Mouse (Mus musculus): ENCODE measurements at regions not wholly inside any gene's neighbourhood (a gene's known extent, or its start where the extent isn't known, plus 50 kb on each side); places are given as distances from the start of the nearest gene placed in this dataset.

- DNase-seq (ENCODE audit: low spot score in 2 of 2): no peak
These were observed 183.4 kb upstream of the Cadm1 start for GRCm38 (mm10) chr9:47346527-47347111.

DNA sequence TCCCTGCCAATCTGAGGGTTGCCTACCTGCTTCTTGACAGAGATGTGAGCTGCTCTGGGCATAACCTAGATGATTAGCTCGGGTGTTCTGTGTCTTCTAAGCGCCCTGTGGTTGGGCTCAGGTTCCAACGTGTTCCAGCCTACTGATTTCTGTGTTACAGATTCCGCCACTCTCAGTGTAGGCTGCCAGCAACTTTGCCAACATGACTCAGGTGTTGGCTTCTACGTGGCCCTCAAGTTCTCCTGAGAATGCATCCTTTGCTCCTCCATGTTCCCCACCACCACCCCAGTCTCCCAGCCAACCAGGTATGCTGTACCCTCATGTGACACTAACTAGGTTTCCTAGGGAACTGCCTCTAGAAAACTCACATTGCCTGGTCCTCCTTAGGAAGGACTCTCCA, 179.7 kb upstream of the Cadm1 start:
- DNase-seq (ENCODE audit: low spot score in 2 of 2): no peak

DNA sequence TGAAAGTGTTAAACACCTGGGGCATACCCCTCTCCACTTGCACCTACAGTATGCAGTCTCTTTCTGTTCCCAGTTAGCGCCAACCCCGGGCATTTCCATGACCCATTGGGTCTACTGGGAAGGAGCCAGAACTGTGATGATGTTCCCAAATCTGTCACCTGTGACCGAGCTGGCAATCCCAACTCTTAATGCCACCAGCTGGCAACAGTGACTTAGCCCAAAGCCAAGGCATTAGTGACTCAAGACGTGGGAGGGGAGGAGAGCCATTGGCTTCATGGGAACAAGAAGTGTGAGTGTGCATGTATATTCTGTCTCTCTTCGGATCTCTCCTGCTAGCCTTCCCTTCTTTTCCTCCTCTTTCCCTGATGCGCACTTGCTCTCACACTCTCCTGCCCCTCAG, 178.9 kb upstream of the Cadm1 start:
- DNase-seq (ENCODE audit: low spot score in 2 of 2): no peak

DNA sequence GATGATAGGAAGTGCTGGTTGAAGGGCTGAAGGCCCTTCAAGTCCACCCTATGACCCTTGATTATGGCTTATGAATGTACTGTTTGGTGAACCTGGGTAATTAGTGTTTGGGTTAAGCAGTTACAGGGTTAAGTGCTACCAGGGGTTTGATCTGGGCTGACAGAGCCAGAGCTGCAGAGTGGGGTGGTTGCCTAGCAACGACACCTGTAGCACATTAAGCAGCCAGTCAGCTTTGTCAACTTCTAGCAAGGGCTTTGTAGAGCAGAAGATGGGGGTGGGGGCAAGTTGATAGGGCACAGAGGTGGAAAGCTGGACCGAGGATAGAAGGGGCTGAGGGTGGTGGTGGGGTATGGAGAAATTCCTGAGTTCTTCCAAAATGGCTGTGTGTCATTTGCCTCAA, 177.0 kb upstream of the Cadm1 start:
- DNase-seq (ENCODE audit: low spot score in 2 of 2): no peak

- DNase-seq (ENCODE audit: low spot score in 2 of 2): peak in 1 of 2 experiments; percentile 38
These were observed 176.0 kb upstream of the Cadm1 start for GRCm38 (mm10) chr9:47353972-47354371.

DNA sequence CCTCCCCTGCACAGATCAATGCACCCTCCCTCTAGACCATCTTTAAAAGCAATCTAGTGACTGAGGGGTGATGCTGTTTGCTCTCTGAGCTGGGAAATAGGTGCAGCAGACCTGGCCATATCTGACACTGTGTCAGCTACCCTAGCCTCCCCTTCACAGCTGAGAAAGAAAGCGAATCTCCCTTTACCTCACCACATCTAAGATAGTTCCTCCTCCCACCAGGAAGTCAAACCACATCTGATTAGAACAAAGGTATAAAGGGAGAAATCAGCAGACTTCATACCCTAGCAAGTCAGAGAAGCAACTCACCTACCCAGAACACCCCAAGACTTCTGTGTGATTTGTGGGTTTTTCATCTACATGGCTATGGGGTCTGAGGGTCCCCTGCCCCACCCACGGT, 175.6 kb upstream of the Cadm1 start:
- DNase-seq (ENCODE audit: low spot score in 2 of 2): no peak

DNA sequence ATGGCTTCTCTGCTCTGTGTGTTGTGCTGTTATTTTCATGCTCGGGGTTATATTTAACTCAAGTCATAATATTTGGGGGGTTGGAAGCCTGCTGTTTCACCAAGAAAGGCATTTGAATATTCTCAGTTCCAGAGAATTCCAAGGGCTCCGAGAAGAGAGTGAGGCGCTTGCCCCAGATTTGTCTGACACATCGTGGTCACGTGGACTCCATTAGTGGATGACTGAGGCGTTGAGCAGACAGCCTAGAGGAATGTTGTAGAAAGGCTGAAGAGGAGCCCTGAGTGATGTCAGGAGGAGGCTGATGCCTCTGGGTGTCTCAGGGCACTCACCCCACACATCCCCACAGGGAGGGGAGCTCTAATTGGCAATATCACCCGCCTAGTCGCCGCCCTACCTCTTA, 175.1 kb upstream of the Cadm1 start:
- DNase-seq (ENCODE audit: low spot score in 2 of 2): no peak

DNA sequence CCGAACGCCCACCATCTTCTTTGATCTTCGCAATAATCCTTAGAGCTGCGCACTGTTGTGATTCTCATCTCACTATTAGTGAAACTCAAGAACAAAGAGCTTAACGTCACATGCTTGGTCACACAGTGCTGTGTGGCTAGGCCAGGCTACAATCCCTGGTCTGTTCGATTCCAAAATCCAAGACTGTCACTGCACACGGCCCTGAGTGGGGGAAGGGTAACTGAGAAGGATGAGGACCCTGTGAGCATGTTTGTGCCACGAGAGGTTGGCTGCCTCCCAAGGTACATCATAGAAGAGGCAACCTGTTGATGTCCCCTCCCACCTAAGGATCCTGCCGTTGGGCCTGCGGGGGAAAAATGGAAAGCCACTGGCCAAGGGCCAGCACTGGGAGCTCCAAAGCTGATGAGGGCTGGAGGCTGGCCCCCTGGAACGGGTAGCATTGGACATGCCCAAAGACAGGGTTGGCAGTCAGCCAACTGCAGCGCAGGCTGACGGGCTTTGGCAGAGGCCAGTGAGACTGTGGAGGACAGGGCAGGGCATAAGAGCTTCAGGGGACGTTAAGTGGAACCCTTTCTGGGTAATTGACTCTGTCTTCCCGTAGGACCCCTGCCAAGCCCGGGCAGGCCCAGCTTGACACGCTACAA, 172.1 kb upstream of the Cadm1 start:
- DNase-seq (ENCODE audit: low spot score in 2 of 2): peak; percentile 72 to 78

- DNase-seq (ENCODE audit: low spot score in 2 of 2): no peak
These were observed 171.6 kb upstream of the Cadm1 start for GRCm38 (mm10) chr9:47358400-47358767.

- DNase-seq (ENCODE audit: low spot score in 2 of 2): no peak
These were observed 166.9 kb upstream of the Cadm1 start for GRCm38 (mm10) chr9:47363086-47363485.

DNA sequence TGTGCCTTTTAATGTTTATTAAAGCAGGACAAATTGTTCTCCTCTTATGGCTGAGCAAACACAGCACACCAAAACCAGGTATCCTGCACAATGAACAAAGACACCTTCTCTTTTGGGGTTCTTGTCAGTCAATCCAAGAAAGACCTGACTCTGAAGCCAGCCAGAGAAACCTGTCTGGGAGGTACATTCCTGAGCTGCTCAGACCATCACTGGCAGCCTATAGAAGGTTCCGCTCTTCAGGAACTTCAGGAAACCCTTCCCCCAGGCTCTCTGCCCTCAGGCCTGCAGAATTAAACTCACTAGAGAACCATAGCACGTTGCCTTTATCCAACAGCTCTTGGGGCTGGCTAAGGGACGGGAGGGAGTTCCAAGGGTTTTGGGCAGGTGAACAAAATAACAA, 165.2 kb upstream of the Cadm1 start:
- no peak for DNase-seq (ENCODE audit: low spot score in 2 of 2)

GRCm38 (mm10) chr9:47367266-47367957, 162.6 kb upstream of the Cadm1 start:
- no peak for DNase-seq (ENCODE audit: low spot score in 2 of 2)

GRCm38 (mm10) chr9:47368015-47368901, 161.7 kb upstream of the Cadm1 start:
- peak in 1 of 2 experiments; percentile 52 for DNase-seq (ENCODE audit: low spot score in 2 of 2)

- DNase-seq (ENCODE audit: low spot score in 2 of 2): no peak
These were observed 157.7 kb upstream of the Cadm1 start for GRCm38 (mm10) chr9:47372296-47372695.

GRCm38 (mm10) chr9:47374086-47374485, 155.9 kb upstream of the Cadm1 start:
- no peak for DNase-seq (ENCODE audit: low spot score in 2 of 2)

DNA sequence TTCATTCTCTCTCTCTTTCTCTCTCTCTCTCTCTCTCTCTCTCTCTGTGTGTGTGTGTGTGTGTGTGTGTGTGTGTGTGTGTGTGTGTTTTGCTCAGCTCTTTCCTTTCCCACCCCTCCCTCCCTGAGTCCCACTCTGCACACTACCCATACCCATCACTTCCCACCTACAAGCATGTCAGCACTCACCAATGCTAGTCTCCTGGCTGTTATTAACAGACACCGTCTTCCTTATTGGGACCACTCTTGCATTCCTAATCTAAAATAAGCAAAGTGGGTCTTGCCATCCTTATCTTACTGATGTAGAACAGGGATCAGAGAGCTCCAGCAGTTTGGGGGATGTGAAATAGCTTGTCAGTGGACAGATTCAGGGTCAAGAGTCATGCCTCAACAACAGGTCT, 153.3 kb upstream of the Cadm1 start:
- DNase-seq (ENCODE audit: low spot score in 2 of 2): no peak

- no peak for DNase-seq (ENCODE audit: low spot score in 2 of 2)
These were observed 151.4 kb upstream of the Cadm1 start for GRCm38 (mm10) chr9:47378541-47378940.

DNA sequence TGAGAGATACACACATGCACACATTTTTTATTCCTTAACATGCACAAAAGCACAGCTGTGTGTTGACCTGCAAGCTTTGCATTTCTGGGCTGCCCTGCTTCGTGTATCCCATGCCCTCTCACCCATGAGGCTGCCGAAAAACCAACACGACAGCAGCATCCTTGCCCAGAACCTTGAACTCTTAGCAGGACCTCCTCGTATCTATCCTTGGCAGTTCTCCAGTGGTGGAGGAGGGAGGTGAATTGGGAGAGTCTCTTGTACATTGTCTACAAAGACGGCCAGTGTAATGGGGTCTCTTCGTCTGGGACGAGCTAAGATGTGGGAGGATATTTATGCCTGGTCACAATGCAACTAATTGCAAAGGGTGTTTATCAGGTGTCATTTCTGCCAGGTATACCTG, 149.6 kb upstream of the Cadm1 start:
- no peak for DNase-seq (ENCODE audit: low spot score in 2 of 2)

- DNase-seq (ENCODE audit: low spot score in 2 of 2): no peak
These were observed 145.7 kb upstream of the Cadm1 start for GRCm38 (mm10) chr9:47384185-47384854.

- no peak for DNase-seq (ENCODE audit: low spot score in 2 of 2)
These were observed 143.3 kb upstream of the Cadm1 start for GRCm38 (mm10) chr9:47386646-47387045.

DNA sequence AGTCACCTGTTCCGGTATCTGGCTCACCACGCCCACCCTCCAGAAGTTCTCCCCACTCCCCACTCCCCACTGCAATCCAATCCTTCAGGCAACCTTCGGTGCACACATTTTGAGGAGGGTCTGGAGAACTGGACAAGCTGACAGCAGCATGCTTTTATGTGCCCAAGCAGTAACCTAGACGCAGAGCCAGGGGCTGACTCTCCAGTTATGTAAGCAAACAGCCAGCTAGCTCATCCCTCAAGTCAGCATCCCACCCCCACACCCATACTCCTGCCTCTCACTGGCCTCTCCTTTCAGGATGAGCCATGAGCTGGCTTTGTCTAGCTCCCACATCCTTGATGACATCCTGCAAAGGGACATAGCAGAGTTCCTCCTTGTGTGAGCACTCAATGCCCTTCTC, 142.8 kb upstream of the Cadm1 start:
- no peak for DNase-seq (ENCODE audit: low spot score in 2 of 2)
